Mouse (Mus musculus): ENCODE data around the gene Ctss. TPM values are rescaled to one million over a fixed set of nuclear protein-coding genes. Genes with fewer than 3 reads are reported as not detected.
"Not testable (repeated sequence)": the region's sequence is repeated elsewhere in the genome, so short reads cannot be mapped to it uniquely, and the experiment has no call there.

Gene Ctss
- polyA plus RNA-seq, 1 experiment, result 7.3 TPM

DNA sequence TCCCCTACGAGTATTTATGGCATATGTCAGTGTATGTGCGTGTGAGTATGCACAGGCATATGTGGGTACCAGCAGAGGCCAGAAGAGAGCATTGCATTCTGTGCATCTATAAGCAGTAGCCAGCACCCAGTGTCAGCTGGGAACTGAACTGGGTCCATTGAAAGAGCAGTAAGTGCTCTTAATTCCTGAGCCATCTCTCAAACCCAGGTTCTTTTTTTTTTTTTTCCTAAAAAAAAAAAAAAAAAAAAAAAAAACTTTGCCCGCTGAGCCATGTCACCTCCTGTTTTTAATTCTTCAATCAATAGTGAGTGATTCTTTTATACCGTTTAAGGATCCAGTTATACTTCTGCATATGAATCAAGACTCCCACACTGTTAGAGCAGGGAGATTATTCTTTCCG lies 6.8 kb downstream of the Ctss start:
- DNase-seq (ENCODE audit: low read depth), result no peak
- TF ChIP-seq CTCF (IDR thresholded peaks at IDR 0.05; ENCODE audit: borderline replicate concordance, extremely low read depth, insufficient read depth, insufficient read length), result no peak
- no peak for TF ChIP-seq POLR2A (IDR thresholded peaks at IDR 0.05; ENCODE audit: borderline replicate concordance, extremely low read depth, insufficient read depth, insufficient read length, poor library complexity, severe bottlenecking)

- TF ChIP-seq CTCF (IDR thresholded peaks at IDR 0.05; ENCODE audit: borderline replicate concordance, extremely low read depth, insufficient read depth, insufficient read length) (no peak), POLR2A (IDR thresholded peaks at IDR 0.05; ENCODE audit: borderline replicate concordance, extremely low read depth, insufficient read depth, insufficient read length, poor library complexity, severe bottlenecking) (no peak)
- no peak for DNase-seq (ENCODE audit: low read depth)
These were observed 8.3 kb downstream of the Ctss start for GRCm38 (mm10) chr3:95534927-95535326.

DNA sequence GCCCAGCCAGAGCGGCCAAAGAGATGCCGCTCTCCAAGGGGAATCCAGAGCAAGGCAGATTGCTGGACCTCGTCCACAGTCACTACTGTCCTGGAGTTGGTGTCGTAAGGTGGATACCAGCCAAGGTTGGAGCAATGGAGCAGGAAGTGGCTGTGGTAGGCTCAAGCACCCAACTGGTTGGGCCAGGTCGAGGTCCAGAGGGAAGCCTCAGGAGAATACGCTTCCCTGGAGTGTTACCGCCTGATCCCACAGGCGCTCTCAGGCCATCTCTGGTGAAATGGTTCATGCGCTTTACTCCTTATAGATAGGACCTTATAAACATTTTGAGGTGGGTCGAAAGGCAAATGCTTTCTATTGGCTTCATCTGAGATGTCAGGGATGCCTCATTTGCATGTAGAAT lies 12.3 kb downstream of the Ctss start:
- no peak for DNase-seq (ENCODE audit: low read depth)
- TF ChIP-seq CTCF (IDR thresholded peaks at IDR 0.05; ENCODE audit: borderline replicate concordance, extremely low read depth, insufficient read depth, insufficient read length) (no peak), POLR2A (IDR thresholded peaks at IDR 0.05; ENCODE audit: borderline replicate concordance, extremely low read depth, insufficient read depth, insufficient read length, poor library complexity, severe bottlenecking) (no peak)

DNA sequence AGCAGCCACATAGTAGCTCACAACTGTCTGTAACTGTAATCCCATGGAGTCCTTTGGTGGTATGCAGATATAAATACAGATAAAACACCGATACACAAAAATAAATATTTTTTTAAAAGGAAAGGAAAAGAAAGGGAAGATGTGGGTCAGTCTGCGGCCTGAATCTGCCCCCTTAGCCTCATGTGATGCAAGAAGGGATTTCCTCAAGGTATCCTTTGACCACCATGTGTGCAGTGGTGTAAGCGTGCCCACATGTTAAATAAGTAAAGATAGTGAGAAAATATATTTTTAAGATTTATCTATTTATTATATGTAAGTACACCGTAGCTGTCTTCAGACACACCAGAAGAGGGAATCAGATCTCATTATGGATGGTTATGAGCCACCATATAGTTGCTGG lies 13.3 kb downstream of the Ctss start:
- TF ChIP-seq CTCF (IDR thresholded peaks at IDR 0.05; ENCODE audit: borderline replicate concordance, extremely low read depth, insufficient read depth, insufficient read length), result no peak
- TF ChIP-seq POLR2A (IDR thresholded peaks at IDR 0.05; ENCODE audit: borderline replicate concordance, extremely low read depth, insufficient read depth, insufficient read length, poor library complexity, severe bottlenecking), result no peak
- DNase-seq (ENCODE audit: low read depth), result no peak

- DNase-seq (ENCODE audit: low read depth), result not testable (repeated sequence)
These were observed 14.6 kb downstream of the Ctss start for GRCm38 (mm10) chr3:95541186-95541585.

DNA sequence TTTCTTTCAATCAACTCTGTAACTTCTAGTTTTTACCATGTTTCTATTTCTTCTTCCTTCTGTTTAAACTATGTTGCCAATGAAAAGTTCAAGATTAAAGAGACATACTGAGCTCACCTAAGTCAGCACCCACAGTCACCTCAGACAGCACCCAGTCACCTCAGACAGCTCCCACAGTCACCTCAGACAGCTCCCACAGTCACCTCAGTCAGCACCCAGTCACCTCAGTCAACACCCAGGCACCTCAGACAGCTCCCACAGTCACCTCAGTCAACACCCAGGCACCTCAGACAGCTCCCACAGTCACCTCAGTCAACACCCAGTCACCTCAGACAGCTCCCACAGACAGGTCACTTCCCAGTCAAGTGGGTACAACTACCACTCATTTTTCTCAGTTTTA lies 15.6 kb downstream of the Ctss start:
- DNase-seq (ENCODE audit: low read depth), result no peak

DNA sequence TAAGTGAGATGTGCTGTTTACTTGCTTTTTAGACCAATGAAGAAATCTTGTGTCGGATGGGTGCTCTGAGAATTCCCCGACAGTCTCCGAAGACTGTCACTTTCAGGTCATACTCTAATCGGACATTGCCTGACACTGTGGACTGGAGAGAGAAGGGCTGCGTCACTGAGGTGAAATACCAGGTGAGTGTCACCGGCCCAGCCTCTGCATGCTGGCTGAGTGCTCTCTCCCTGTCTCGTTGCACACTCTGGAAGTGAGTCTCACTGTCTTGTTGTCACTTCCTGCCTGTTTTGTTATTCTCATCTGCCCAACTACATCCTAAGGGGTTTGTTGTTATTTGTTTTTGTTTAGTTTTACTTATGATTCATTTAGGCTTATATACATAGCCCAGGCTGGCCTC lies 16.4 kb downstream of the Ctss start:
- DNase-seq (ENCODE audit: low read depth), result no peak
- no peak for TF ChIP-seq POLR2A (IDR thresholded peaks at IDR 0.05; ENCODE audit: borderline replicate concordance, extremely low read depth, insufficient read depth, insufficient read length, poor library complexity, severe bottlenecking)
- TF ChIP-seq CTCF (IDR thresholded peaks at IDR 0.05; ENCODE audit: borderline replicate concordance, extremely low read depth, insufficient read depth, insufficient read length), result no peak

More for the DNA sequence above, 15.6 kb downstream of the Ctss start:
- TF ChIP-seq POLR2A (IDR thresholded peaks at IDR 0.05; ENCODE audit: borderline replicate concordance, extremely low read depth, insufficient read depth, insufficient read length, poor library complexity, severe bottlenecking) (no peak), CTCF (IDR thresholded peaks at IDR 0.05; ENCODE audit: borderline replicate concordance, extremely low read depth, insufficient read depth, insufficient read length) (no peak)

DNA sequence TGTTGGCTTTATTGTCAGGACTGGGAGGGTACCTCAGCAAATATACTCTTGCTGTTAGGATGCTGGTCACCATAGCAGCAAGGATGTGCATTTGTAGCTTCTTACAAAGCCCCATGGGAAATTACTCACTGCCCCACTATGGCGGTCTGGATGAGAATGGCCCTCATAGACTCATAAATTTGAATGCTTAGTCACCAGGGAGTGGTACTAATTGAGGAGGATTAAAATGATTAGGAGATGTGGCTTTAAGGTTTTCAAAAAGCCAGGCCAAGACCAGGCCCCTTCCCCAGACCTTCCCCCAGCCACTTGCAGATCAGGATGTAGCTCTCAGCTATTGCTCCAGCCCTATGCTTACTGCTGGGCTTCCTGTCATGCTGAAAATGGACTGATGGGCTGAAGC lies 23.6 kb downstream of the Ctss start:
- DNase-seq (ENCODE audit: low read depth), result no peak
- no peak for TF ChIP-seq CTCF (IDR thresholded peaks at IDR 0.05; ENCODE audit: borderline replicate concordance, extremely low read depth, insufficient read depth, insufficient read length)
- TF ChIP-seq POLR2A (IDR thresholded peaks at IDR 0.05; ENCODE audit: borderline replicate concordance, extremely low read depth, insufficient read depth, insufficient read length, poor library complexity, severe bottlenecking), result no peak

DNA sequence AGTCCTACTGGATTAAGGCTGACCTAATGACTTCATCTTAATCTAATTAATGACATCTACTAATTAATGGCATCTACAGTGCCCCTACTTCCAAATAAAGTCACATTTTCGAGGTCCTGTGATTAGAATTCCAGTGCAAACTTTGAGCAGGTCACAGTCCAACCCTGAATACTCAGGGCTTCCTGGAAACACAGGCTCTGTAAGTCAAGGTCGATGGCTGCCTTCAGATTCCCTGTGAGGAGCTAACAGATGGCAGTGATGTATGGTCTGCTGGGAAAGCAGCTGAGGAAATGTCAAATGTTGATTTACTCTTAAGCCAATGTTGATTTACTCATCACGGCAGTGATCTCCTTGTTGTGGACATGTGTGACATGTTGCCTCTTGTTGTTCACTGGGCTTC lies 27.4 kb downstream of the Ctss start:
- TF ChIP-seq POLR2A (IDR thresholded peaks at IDR 0.05; ENCODE audit: borderline replicate concordance, extremely low read depth, insufficient read depth, insufficient read length, poor library complexity, severe bottlenecking), result no peak
- TF ChIP-seq CTCF (IDR thresholded peaks at IDR 0.05; ENCODE audit: borderline replicate concordance, extremely low read depth, insufficient read depth, insufficient read length), result no peak
- DNase-seq (ENCODE audit: low read depth), result no peak

DNA sequence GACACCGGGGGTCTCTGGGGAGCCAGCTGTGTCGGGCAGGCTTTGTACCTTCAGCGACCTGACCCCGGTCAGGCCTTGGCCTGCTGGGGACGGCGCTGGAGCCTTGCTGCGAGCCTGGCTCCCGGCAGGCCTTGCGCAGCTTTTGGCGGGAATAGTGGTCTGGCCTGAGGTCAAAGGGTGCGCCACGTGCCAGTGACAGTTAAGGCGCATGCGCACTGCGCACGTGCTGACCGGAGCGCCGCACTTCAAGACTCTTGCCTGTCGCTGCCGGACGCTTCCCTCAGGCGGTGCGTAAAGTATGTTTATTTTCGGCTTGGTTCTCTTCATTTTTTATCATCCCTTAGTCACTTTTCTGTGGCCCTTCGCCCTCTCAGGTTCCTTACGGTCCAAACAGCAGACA lies 32.9 kb downstream of the Ctss start, which contains the start of gene Hormad1:
Gene Hormad1 (plus strand): TSS at position 241 of the 400 bp plus-strand sequence.
- TF ChIP-seq CTCF (IDR thresholded peaks at IDR 0.05; ENCODE audit: borderline replicate concordance, extremely low read depth, insufficient read depth, insufficient read length), result no peak
- TF ChIP-seq POLR2A (IDR thresholded peaks at IDR 0.05; ENCODE audit: borderline replicate concordance, extremely low read depth, insufficient read depth, insufficient read length, poor library complexity, severe bottlenecking), result no peak
- DNase-seq (ENCODE audit: low read depth), result no peak

GRCm38 (mm10) chr3:95560738-95561137 lies 34.2 kb downstream of the Ctss start:
- no peak for TF ChIP-seq POLR2A (IDR thresholded peaks at IDR 0.05; ENCODE audit: borderline replicate concordance, extremely low read depth, insufficient read depth, insufficient read length, poor library complexity, severe bottlenecking)
- no peak for TF ChIP-seq CTCF (IDR thresholded peaks at IDR 0.05; ENCODE audit: borderline replicate concordance, extremely low read depth, insufficient read depth, insufficient read length)
- DNase-seq (ENCODE audit: low read depth), result no peak

- DNase-seq (ENCODE audit: low read depth), result no peak
- no peak for TF ChIP-seq CTCF (IDR thresholded peaks at IDR 0.05; ENCODE audit: borderline replicate concordance, extremely low read depth, insufficient read depth, insufficient read length)
- no peak for TF ChIP-seq POLR2A (IDR thresholded peaks at IDR 0.05; ENCODE audit: borderline replicate concordance, extremely low read depth, insufficient read depth, insufficient read length, poor library complexity, severe bottlenecking)
These were observed 35.2 kb downstream of the Ctss start for GRCm38 (mm10) chr3:95561826-95562225.

DNA sequence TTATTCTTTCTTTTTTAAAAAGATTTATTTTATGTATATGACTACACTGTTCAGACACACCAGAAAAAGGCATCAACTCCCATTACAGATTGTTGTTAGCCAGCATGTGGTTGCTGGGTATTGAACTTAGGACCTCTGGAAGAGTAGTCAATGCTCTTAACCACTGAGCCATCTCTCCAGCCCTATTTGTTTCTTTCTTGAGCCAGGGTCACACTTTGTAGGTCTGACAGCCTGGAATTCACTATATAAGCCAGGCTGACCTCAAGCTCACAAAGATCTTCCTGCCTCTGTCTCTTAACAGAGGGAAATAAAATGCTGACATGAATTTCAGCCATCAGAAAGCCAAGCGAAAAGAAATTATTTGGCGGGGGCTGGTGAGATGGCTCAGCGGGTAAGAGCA lies 43.0 kb downstream of the Ctss start:
- DNase-seq (ENCODE audit: low read depth), result no peak
- no peak for TF ChIP-seq CTCF (IDR thresholded peaks at IDR 0.05; ENCODE audit: borderline replicate concordance, extremely low read depth, insufficient read depth, insufficient read length)
- TF ChIP-seq POLR2A (IDR thresholded peaks at IDR 0.05; ENCODE audit: borderline replicate concordance, extremely low read depth, insufficient read depth, insufficient read length, poor library complexity, severe bottlenecking), result no peak
